Mouse (Mus musculus): ENCODE data around the gene Il17rb. TPM values are rescaled to one million over a fixed set of nuclear protein-coding genes. Genes with fewer than 3 reads are reported as not detected.

Il17rb gene
- polyA plus RNA-seq, 1 experiment from 2014 or later: 0.32 TPM

Small RNA genes within 50 kb of the gene (microRNA-seq; reads per million reads assigned to microRNA genes)
- gene Mir6947: 0.82 reads per million

Other genes starting within 250 kb of the Il17rb start
- gene Selenok, start 40.6 kb downstream of the Il17rb start, polyA plus RNA-seq (2015; fragmentation: Nextera tagmentation; extraction: Ambion mirVana): 197 and 212 TPM in 2 replicates
- gene Actr8, start 30.6 kb downstream of the Il17rb start, polyA plus RNA-seq (2015; fragmentation: Nextera tagmentation; extraction: Ambion mirVana): 46.7 and 53.5 TPM in 2 replicates
- gene Chdh, start 127 bp upstream of the Il17rb start, polyA plus RNA-seq (2015; fragmentation: Nextera tagmentation; extraction: Ambion mirVana): 0.32 and 0.56 TPM in 2 replicates

Data from heart, embryonic 13.5 days (tissue).